Mouse (Mus musculus): ENCODE measurements around the gene Tff1.

GRCm38 (mm10) chr17:31192663-31193062 is 27.6 kb upstream of the Tff1 start:
- TF ChIP-seq CTCF (IDR thresholded peaks at IDR 0.05) (no peak), EP300 (IDR thresholded peaks at IDR 0.05) (no peak)

Measured in lung, postnatal 0 days (tissue).